Mouse (Mus musculus) E14TG2a.4 (cell line): ENCODE measurements at regions not wholly inside any gene's neighbourhood (a gene's known extent, or its start where the extent isn't known, plus 50 kb on each side); places are given as distances from the start of the nearest gene placed in this dataset.

Experiments used
- CTCF ChIP-seq: conservative IDR thresholded peaks from 2 replicates; pipeline ENCODE4 v1.5.1; 2014; ENCODE audit warnings: low read length
- NANOG ChIP-seq: IDR thresholded peaks from 2 replicates; pipeline ENCODE4 v1.6.1; 2014; ENCODE audit warnings: borderline replicate concordance, low read length, mixed read lengths
- POU5F1 ChIP-seq: IDR thresholded peaks from 2 replicates; pipeline ENCODE4 v1.6.1; 2014; ENCODE audit warnings: low read length, borderline replicate concordance

DNA sequence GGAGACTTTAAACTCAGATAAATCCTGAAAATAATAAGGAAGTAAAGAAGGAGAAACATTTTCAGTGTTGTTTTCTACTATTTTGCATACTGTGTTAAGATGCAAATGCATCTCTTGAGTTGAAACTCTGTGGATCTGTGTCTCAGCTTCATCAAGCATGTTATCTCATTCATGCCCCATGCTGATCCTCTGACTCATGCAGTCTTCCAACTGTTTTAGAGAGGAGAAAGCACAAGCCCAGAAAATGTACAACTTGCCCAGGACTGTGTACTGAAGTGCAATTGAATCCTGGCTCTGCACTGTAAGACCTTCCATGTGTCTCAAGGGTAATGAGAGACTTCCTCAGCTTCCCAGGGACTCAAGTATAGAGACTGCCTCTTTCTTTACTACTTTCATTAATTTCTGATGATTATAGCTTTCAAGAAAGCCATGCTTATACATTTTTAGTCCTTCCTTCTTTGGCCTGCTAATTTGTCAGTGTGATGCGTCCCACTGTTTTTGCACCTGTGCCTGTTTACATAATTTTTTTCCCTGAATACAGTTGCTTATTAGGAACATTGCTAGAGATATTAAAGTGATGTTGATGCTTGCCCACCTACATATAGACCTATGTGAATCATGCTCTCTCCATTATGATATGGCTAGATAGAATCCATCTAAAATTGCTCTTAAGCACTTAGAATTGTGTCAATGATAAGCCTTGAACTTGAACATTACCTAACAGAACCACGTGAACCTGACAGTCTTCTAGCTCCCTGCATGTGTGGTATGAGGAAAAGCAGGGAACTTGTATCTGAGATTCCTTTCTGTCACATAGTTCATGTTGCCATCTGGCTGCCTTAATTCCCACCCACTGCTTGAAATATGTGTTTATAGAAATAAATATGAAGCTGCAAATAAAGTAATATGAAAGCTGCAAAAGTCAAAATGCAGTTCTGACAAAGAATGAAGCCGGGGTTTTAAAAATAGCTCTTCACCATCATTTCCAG is 242.0 kb downstream of the Pdha2 start:
- TF ChIP-seq NANOG, result no peak
- no peak for TF ChIP-seq CTCF
- TF ChIP-seq POU5F1, result no peak
